Mouse (Mus musculus): ENCODE data around the gene Rims4.

GRCm38 (mm10) chr2:163831163-163831562, 87.3 kb downstream of the Rims4 start:
- TF ChIP-seq TAL1 (IDR thresholded peaks at IDR 0.05; ENCODE audit: low read length) = no peak
- TF ChIP-seq GATA1 (IDR thresholded peaks at IDR 0.05; ENCODE audit: low read length) = no peak

Measured in erythroblast, embryonic 14.5 days (primary cell).